Mouse (Mus musculus) limb, embryonic 14.5 days (tissue): Measurements from ENCODE around the gene Dtx1. TPM values are rescaled to one million over a fixed set of nuclear protein-coding genes. Genes with fewer than 3 reads are reported as not detected.

Source experiments
- ATAC-seq: fragments of 200-750 bp; cut with Nextera tagmentation; 2 replicates; pipeline ENCODE4 v1.8.0; 2017; ENCODE audit warnings: low read depth, moderate number of reproducible peaks, moderate TSS enrichment; ENCODE audit not compliant: low FRiP score
- DNase-seq: peaks from one replicate; pipeline ENCODE4 v3.0.0-alpha.2; 2015; ENCODE audit warnings: low spot score
- H3K27ac ChIP-seq: fragments of 300-500 bp; sonication (generic); replicated peaks from 2 replicates; pipeline ENCODE4 v1.5.1; 2014; ENCODE audit warnings: low read depth, mild to moderate bottlenecking, low read length, moderate library complexity, mixed read lengths
- H3K27me3 ChIP-seq: fragments of 300-500 bp; sonication (generic); 2 replicates; pipeline ENCODE4 v1.6.1; 2014; ENCODE audit warnings: low read length, mixed read lengths; ENCODE audit not compliant: control insufficient read depth, insufficient read depth
- H3K36me3 ChIP-seq: fragments of 300-500 bp; sonication (generic); 2 replicates; pipeline ENCODE4 v1.6.1; 2014; ENCODE audit warnings: mild to moderate bottlenecking, low read length, moderate library complexity, mixed read lengths; ENCODE audit not compliant: control insufficient read depth, insufficient read depth
- H3K4me1 ChIP-seq: fragments of 300-500 bp; sonication (generic); 2 replicates; pipeline ENCODE4 v1.6.1; 2014; ENCODE audit warnings: antibody characterized with exemption, low read length, mixed read lengths; ENCODE audit not compliant: control insufficient read depth, insufficient read depth
- H3K4me2 ChIP-seq: fragments of 300-500 bp; sonication (generic); replicated peaks from 2 replicates; pipeline ENCODE4 v1.6.1; 2014; ENCODE audit warnings: low read depth, mild to moderate bottlenecking, low read length, moderate library complexity; ENCODE audit not compliant: severe bottlenecking
- H3K4me3 ChIP-seq: fragments of 300-500 bp; sonication (generic); replicated peaks from 2 replicates; pipeline ENCODE4 v1.5.1; 2014; ENCODE audit warnings: low read length
- H3K9ac ChIP-seq: fragments of 300-500 bp; sonication (generic); 2 replicates; pipeline ENCODE4 v1.6.1; 2014; ENCODE audit warnings: mild to moderate bottlenecking, low read depth, low read length, moderate library complexity; ENCODE audit not compliant: severe bottlenecking
- H3K9me3 ChIP-seq: fragments of 300-500 bp; sonication (generic); 2 replicates; pipeline ENCODE4 v1.6.1; 2016; ENCODE audit warnings: low read length; ENCODE audit not compliant: control insufficient read depth
- POLR2A ChIP-seq: fragments of 200-500 bp; IDR thresholded peaks from 2 replicates; pipeline ENCODE4 v1.8.0; 2012; ENCODE audit warnings: inconsistent platforms, mild to moderate bottlenecking, moderate library complexity, borderline replicate concordance; ENCODE audit not compliant: insufficient read depth, insufficient read length; ENCODE audit errors: extremely low read depth
- WGBS: fragments of 180-500 bp; shearing (Covaris S2); extraction: QIAGEN DNeasy Blood & Tissue Kit; methylation state at CpG from one replicate; pipeline ENCODE4 v1.1.7; 2014; 5-methylcytosine and 5-hydroxymethylcytosine counted together
- polyA plus RNA-seq, 2 experiments: library from polyadenylated mRNA; depleted of rRNA in 1 of 2; stranded (reverse) in 1 of 2; unstranded in 1 of 2; fragments of >200 nt; fragmentation: Nextera tagmentation in 1 of 2; extraction: Ambion mirVana in 1 of 2; gene quantifications; 2 replicates each; pipeline versions ENCODE4 v1.2.1 to v1.2.3; 2012 to 2014

The Dtx1 gene
- polyA plus RNA-seq, 2 experiments: 3.9 to 11.1 TPM

DNA sequence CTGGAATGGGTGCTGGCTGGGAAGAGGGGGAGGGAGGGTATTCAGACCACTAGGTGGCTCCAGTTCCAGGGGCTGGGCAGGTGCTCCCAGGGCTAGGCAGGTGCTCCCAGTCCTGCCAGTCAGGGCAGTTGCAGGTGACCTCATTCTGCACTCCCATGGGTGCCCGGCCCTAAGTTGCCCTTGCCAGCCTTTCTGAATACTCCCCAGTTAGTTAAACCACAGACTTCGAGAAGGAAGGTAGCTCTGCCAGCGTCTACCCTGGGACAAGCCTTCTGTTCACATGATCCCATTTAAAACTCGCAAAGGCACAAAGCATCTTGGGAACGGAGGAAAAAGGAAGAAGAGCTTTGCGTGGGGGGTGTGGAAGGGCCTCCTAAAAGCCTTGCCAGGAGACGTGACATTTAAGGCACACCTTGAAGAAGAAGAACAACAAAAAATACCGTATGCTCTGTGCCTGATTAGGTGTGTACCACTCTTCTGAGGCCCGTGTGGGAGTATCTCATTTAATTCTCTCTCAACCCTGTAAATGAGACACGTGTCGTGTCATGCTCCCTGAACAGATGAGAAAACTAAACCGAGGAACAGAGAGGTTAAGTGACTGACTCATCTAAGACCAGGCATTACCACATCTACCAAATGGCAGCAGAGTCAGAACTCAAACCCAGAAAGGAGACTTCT, 63.8 kb downstream of the Dtx1 start:
- Histone ChIP-seq H3K4me1 (peaks cover 3% of the 10 kb centered on the region; the same call in 1 of the 2 replicates), H3K9ac (no peak overlapping the region), H3K36me3 (no peaks in the 10 kb centered on the region), H3K27ac (no peak overlapping the region), H3K9me3 (no peaks in the 10 kb centered on the region), H3K4me3 (no peak overlapping the region), H3K4me2 (no peak overlapping the region), H3K27me3 (peaks cover 39% of the 10 kb centered on the region)
- no peak for TF ChIP-seq POLR2A
- DNase-seq: no peak
- no peak for ATAC-seq
- 34% methylated on average over 12 of the region's 12 CpGs for WGBS

DNA sequence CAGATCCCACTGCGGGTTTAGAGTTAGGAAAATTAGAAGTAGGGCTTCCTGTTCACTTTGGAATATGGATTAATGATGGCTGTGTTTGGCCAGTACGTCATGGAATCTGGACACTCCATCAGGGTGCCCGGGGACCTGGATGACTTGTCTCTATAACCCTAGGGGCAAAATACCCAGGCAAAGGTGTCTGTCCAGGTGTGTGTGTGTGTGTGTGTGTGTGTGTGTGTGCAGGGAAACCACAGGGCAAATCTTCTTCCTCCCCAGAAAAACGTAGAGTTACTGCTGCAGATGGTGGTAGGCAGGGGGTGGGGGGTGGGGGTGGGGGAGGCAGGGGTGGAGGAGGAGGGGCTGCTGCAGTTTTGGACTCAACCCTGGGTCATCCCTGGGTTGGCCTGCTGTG, 64.4 kb downstream of the Dtx1 start:
- ATAC-seq (no peak), DNase-seq (no peak)
- H3K9me3 ChIP-seq: no peaks in the 10 kb centered on the region
- no peak for TF ChIP-seq POLR2A
- no peak overlapping the region for H3K9ac ChIP-seq
- no peak overlapping the region for H3K4me2 ChIP-seq
- WGBS: 69% methylated on average over 4 of the region's 4 CpGs
- peaks cover 39% of the 10 kb centered on the region for H3K27me3 ChIP-seq
- H3K4me3 ChIP-seq: no peak overlapping the region
- H3K4me1 ChIP-seq: peaks cover 3% of the 10 kb centered on the region; the same call in 1 of the 2 replicates
- H3K27ac ChIP-seq: no peak overlapping the region
- H3K36me3 ChIP-seq: no peaks in the 10 kb centered on the region

DNA sequence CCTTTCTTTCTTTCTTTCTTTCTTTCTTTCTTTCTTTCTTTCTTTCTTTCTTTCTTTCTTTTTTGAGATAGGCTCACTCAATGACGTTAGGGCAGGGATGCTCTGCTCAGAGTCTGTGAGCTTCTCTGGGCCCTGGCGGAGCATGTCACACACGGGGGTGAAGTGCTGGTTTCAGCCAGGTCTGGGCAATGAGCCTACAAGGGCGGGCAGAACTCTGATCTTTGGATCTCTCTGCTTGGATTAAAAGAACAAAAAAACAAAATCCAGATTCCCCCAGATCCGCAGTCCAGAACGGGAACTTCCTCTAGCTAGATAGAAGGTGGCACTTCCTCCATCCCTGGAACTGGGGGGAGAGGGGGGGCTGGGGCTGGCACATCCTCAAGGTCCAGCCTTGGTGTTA, 65.9 kb downstream of the Dtx1 start:
- peaks cover 36% of the 10 kb centered on the region for H3K27me3 ChIP-seq

DNA sequence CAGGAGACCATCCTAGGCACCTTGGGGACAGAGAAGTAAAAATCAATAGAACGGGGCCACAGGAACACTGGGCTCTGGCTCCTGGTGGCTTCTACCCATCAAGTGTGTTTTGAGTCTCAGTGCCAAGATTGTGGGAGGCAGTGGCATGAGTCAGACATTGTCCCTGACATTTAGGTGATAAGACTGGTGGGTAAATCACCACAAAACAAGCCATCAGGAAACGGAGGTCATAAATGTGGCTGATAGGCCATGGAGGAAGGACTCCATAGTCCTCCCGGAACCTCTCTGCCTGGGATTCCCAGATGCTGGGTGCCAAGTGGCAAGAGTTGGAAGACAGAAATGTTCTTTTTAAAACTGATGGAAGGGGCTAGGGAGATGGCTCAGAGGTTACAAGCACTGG, 67.5 kb downstream of the Dtx1 start:
- Histone ChIP-seq H3K4me3 (no peak overlapping the region), H3K27ac (no peak overlapping the region), H3K27me3 (peaks cover 21% of the 10 kb centered on the region), H3K4me1 (peaks cover 3% of the 10 kb centered on the region; the same call in 1 of the 2 replicates), H3K4me2 (no peak overlapping the region), H3K9me3 (no peaks in the 10 kb centered on the region), H3K36me3 (no peaks in the 10 kb centered on the region), H3K9ac (no peak overlapping the region)
- TF ChIP-seq POLR2A: no peak
- ATAC-seq (no peak), DNase-seq (no peak)
- 73% methylated on average over 3 of the region's 3 CpGs for WGBS

More for the DNA sequence above, 65.9 kb downstream of the Dtx1 start:
- no peak overlapping the region for H3K9ac ChIP-seq
- ATAC-seq: no peak
- 52% methylated on average over 6 of the region's 6 CpGs for WGBS
- H3K4me1 ChIP-seq: peaks cover 3% of the 10 kb centered on the region; the same call in 1 of the 2 replicates
- DNase-seq: no peak
- no peak for TF ChIP-seq POLR2A
- no peak overlapping the region for H3K4me2 ChIP-seq
- H3K27ac ChIP-seq: no peak overlapping the region
- no peaks in the 10 kb centered on the region for H3K9me3 ChIP-seq
- H3K36me3 ChIP-seq: no peaks in the 10 kb centered on the region
- H3K4me3 ChIP-seq: no peak overlapping the region

DNA sequence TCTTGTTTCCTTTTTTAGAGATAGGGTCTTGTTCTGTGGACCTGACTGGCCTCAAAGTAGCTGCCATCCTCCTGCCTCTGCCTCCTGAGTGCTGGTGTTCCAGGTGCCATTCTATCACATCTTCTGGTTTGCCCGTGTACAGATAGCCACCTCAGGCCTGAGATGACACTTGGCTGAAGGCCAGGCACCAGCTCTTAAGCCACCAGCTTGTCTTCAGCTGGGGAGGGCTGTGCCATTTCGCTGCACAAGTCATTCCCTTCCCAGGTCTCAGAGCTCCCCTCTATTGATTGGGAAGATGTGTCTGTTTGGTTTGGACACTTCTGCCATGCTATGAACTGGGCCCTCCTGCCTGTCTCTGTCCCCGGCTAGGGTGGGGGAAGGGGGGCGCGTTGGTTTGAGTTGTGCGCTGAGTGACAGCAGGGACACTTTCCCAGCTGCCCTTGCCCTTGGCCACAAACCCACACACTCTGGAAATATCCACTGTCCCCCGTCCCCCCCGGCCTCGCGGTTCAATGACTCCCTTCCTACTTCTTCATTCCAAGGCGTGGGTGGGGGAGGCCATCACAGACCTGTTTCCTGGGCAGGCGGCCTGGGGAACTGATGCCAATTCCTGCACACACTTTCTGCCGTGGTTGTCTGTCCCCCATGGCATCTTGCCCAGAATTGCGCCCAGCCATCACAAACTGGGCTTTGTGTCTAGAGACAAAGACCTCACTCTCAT, 68.2 kb downstream of the Dtx1 start:
- DNase-seq (no peak), ATAC-seq (no peak)
- Histone ChIP-seq H3K9me3 (no peaks in the 10 kb centered on the region), H3K36me3 (no peaks in the 10 kb centered on the region), H3K9ac (no peak overlapping the region), H3K27me3 (peaks cover 14% of the 10 kb centered on the region), H3K4me2 (no peak overlapping the region), H3K27ac (no peak overlapping the region), H3K4me3 (no peak overlapping the region), H3K4me1 (peaks cover under 1% of the 10 kb centered on the region; the same call in 1 of the 2 replicates)
- TF ChIP-seq POLR2A: no peak
- 68% methylated on average over 14 of the region's 14 CpGs for WGBS
